21 mouse cellular contexts compared by ENCODE assay signal in the genomic region with DNA sequence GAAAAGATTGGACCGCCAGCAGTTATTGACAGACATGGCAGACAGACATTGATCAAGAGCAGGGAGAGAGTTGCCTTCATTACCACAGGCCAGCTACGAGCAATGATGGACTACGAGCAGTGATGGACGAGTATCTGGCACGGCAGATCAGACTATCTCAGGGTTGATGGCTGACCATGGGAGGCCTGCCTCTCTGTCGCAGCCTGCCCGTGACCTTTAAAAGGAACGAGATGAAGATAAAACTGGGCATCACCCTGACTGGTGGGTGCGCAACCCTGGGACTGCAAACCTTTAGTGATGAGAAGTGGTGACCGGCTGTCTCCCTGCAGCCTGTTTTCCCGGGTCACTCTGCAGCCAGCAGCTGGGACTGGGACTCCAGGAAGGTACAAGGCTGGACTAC.
DNase-seq lines count a peak whose midpoint lies in the region; ATAC-seq lines count a peak whose summit lies in the region.
"Had no signal": no experiment of that assay in that cellular context is flagged by ENCODE, and none has a peak within 500 bp of the region (broad histone marks: within the 10 kb centered on the region; RNA-seq: fewer than 3 reads in every experiment).

No protein-coding gene starts in this region.

- WGBS in hindbrain, embryonic 11.5 days: 71% methylated on average over 11 of the region's 11 CpGs
- 77% methylated on average over 11 of the region's 11 CpGs for WGBS in hindbrain, embryonic 10.5 days
- WGBS in midbrain, embryonic 11.5 days: 81% methylated on average over 11 of the region's 11 CpGs
- 78% methylated on average over 11 of the region's 11 CpGs for WGBS in midbrain, embryonic 13.5 days

- H3K27me3 ChIP-seq in hindbrain, embryonic 11.5 days (ENCODE audit: control insufficient read depth, insufficient read depth, low read length): no peaks in the 10 kb centered on the region
- no peaks in the 10 kb centered on the region for H3K27me3 ChIP-seq in hindbrain, embryonic 10.5 days (ENCODE audit: insufficient read depth, poor library complexity, severe bottlenecking)
- H3K27me3 ChIP-seq in midbrain, embryonic 11.5 days (ENCODE audit: control insufficient read depth, insufficient read depth, low read length): no peaks in the 10 kb centered on the region
- no peaks in the 10 kb centered on the region for H3K27me3 ChIP-seq in midbrain, embryonic 13.5 days
- H3K27me3 ChIP-seq: forebrain, embryonic 13.5 days had no signal

- H3K27ac ChIP-seq in hindbrain, embryonic 11.5 days (ENCODE audit: low read depth, low read length): no peak overlapping the region
- H3K27ac ChIP-seq in hindbrain, embryonic 10.5 days: no peak overlapping the region
- H3K27ac ChIP-seq in midbrain, embryonic 11.5 days (ENCODE audit: low read depth, low read length): no peak overlapping the region
- no peak overlapping the region for H3K27ac ChIP-seq in midbrain, embryonic 13.5 days
- H3K27ac ChIP-seq: forebrain, embryonic 10.5 days; forebrain, embryonic 13.5 days; gastrocnemius, adult 2 months had no signal

- no peaks in the 10 kb centered on the region for H3K36me3 ChIP-seq in hindbrain, embryonic 11.5 days (ENCODE audit: control insufficient read depth, insufficient read depth, low read length)
- no peaks in the 10 kb centered on the region for H3K36me3 ChIP-seq in hindbrain, embryonic 10.5 days
- no peaks in the 10 kb centered on the region for H3K36me3 ChIP-seq in midbrain, embryonic 11.5 days (ENCODE audit: control insufficient read depth, insufficient read depth, low read length)
- no peaks in the 10 kb centered on the region for H3K36me3 ChIP-seq in midbrain, embryonic 13.5 days
- H3K36me3 ChIP-seq: forebrain, embryonic 10.5 days had no signal

- H3K9ac ChIP-seq in hindbrain, embryonic 11.5 days (ENCODE audit: low read depth, low read length): no peak overlapping the region
- no peak overlapping the region for H3K9ac ChIP-seq in midbrain, embryonic 11.5 days (ENCODE audit: low read length)
- H3K9ac ChIP-seq in midbrain, embryonic 13.5 days (replicated peaks): no peak overlapping the region
- H3K9ac ChIP-seq: forebrain, embryonic 13.5 days had no signal

- no peak overlapping the region for H3K4me2 ChIP-seq in hindbrain, embryonic 11.5 days (replicated peaks; ENCODE audit: low read depth, low read length)
- no peak overlapping the region for H3K4me2 ChIP-seq in midbrain, embryonic 11.5 days
- no peak overlapping the region for H3K4me2 ChIP-seq in midbrain, embryonic 13.5 days (replicated peaks)
- H3K4me2 ChIP-seq: forebrain, embryonic 13.5 days; heart, embryonic 11.5 days had no signal

- H3K4me3 ChIP-seq in hindbrain, embryonic 11.5 days (ENCODE audit: low read depth, low read length): no peak overlapping the region
- H3K4me3 ChIP-seq in hindbrain, embryonic 10.5 days: no peak overlapping the region
- no peak overlapping the region for H3K4me3 ChIP-seq in midbrain, embryonic 11.5 days (ENCODE audit: low read depth, low read length)
- no peak overlapping the region for H3K4me3 ChIP-seq in midbrain, embryonic 13.5 days (replicated peaks)
- H3K4me3 ChIP-seq: forebrain, embryonic 10.5 days; forebrain, embryonic 13.5 days; gastrocnemius, adult 2 months had no signal

- peak; percentile 24 to 68 for DNase-seq in adrenal gland, adult (ENCODE audit: inconsistent age in 2 of 2, low spot score in 1 of 2)
- no peak for DNase-seq in adrenal gland, adult 18-20 months (ENCODE audit: low spot score in 2 of 2)
- no peak for DNase-seq in hindbrain, embryonic 11.5 days (ENCODE audit: low spot score)
- DNase-seq in hindbrain, embryonic 10.5 days (ENCODE audit: low spot score): no peak
- DNase-seq in midbrain, embryonic 11.5 days (ENCODE audit: low spot score, missing footprints): peak; percentile 54
- peak; percentile 36 for DNase-seq in adrenal gland, postnatal 10 days
- DNase-seq: cerebellum, adult 11-12 months; cerebellum, adult 8-10 months; cerebellum, postnatal 14 days; gastrocnemius, adult 2 months; gastrocnemius, postnatal 14 days; heart, adult 11 months; kidney, adult 2 months had no signal

- ATAC-seq in hindbrain, embryonic 11.5 days (ENCODE audit: low FRiP score): 0 out of 2 replicates have a peak, but pooled peaks have one; percentile 10
- no peak for ATAC-seq in midbrain, embryonic 11.5 days (ENCODE audit: low FRiP score)
- no peak for ATAC-seq in midbrain, embryonic 13.5 days
- no peak for ATAC-seq in frontal cortex, adult (ENCODE audit: low TSS enrichment)
- ATAC-seq: activated CD4-positive, CD25-positive, alpha-beta regulatory T cell, adult 4 months; forebrain, embryonic 13.5 days; forebrain, embryonic 16.5 days; intestine, postnatal 0 days had no signal

- H3K9me3 ChIP-seq in hindbrain, embryonic 11.5 days (ENCODE audit: control insufficient read depth, low read length): no peaks in the 10 kb centered on the region
- H3K9me3 ChIP-seq in hindbrain, embryonic 10.5 days: no peaks in the 10 kb centered on the region
- H3K9me3 ChIP-seq in midbrain, embryonic 11.5 days (ENCODE audit: control insufficient read depth, low read length): no peaks in the 10 kb centered on the region
- H3K9me3 ChIP-seq in midbrain, embryonic 13.5 days: no peaks in the 10 kb centered on the region
- H3K9me3 ChIP-seq: forebrain, embryonic 10.5 days; forebrain, embryonic 13.5 days had no signal

- H3K4me1 ChIP-seq in hindbrain, embryonic 11.5 days (replicated peaks; ENCODE audit: control insufficient read depth, insufficient read depth, low read length): 0 out of 2 replicates have a peak, but pooled peaks cover 3% of the 10 kb centered on the region
- H3K4me1 ChIP-seq in hindbrain, embryonic 10.5 days (replicated peaks): peaks cover 21% of the 10 kb centered on the region
- no peaks in the 10 kb centered on the region for H3K4me1 ChIP-seq in midbrain, embryonic 11.5 days (ENCODE audit: control insufficient read depth, insufficient read depth, low read length)
- peaks cover 25% of the 10 kb centered on the region for H3K4me1 ChIP-seq in midbrain, embryonic 13.5 days (replicated peaks)
- H3K4me1 ChIP-seq: forebrain, embryonic 13.5 days had no signal

Comparison
In these comparisons a context has a peak if more than half of its experiments do, and no peak if none do; other contexts are left out.
1. DNase-seq: peak in adrenal gland, adult (2 of 2), midbrain, embryonic 11.5 days (single experiment) and adrenal gland, postnatal 10 days (single experiment); none in adrenal gland, adult 18-20 months (0 of 2), hindbrain, embryonic 11.5 days (single experiment) and hindbrain, embryonic 10.5 days (single experiment).